Mouse (Mus musculus): ENCODE data around the gene Myo10.

Gene Myo10

DNA sequence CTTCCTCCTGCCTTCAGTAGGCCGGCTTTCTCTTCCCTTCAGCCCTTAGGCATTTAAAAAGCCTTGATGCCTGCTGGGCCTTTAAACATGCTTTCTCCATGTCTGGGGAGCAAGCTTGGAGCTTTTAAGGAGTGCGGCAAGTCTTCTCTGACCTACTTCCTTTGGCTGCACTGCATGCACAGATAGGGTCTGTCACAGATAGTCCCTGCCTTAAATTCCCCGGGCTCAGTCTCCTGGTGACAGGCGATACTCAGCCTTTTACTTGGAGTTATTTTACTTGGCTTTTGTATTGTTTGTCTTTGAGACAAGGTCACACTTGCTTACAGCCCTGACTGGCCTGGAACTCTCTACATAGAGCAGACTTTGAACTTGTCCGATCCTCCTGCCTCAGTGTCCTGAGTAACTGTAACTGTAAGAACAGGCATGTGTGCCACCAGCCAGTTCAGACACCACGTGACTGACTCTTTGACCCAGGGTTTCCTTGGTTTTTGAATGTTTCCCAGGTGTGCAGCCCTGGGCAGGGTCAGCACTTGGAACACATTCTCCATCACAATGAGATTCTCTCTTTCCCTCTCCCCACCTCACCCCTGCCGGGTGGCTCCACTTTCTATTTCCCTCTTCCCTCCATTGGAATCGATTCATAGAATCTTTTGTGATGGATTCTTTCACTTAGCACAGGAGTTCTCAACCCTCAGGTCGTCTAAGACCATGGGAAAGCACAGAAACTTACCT, 147.4 kb downstream of the Myo10 start:
- DNase-seq: no peak

- no peak for DNase-seq
These were observed 149.5 kb downstream of the Myo10 start for GRCm38 (mm10) chr15:25771782-25772181.

- peak; percentile 64 to 77 for DNase-seq
These were observed 151.6 kb downstream of the Myo10 start for GRCm38 (mm10) chr15:25773711-25774513.

DNA sequence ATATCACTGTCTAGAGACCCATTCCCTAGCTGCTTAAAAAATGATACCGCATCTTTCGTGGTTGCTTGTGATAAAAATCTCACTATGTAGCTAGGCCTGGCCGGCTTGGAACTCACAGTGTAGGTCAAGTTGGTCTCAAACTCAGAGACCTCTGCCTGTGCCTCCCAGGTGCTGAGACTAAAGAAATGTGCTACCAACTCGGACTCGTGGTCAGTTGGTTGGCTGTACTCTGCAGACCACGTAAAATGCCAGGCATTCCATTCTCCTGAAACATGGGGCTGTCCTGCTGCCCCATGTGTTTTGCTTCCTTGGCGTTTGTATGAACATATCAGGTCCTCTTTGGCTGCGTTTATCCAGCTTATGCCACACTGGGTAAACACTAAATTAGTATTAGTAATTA, 156.6 kb downstream of the Myo10 start:
- DNase-seq: no peak

DNA sequence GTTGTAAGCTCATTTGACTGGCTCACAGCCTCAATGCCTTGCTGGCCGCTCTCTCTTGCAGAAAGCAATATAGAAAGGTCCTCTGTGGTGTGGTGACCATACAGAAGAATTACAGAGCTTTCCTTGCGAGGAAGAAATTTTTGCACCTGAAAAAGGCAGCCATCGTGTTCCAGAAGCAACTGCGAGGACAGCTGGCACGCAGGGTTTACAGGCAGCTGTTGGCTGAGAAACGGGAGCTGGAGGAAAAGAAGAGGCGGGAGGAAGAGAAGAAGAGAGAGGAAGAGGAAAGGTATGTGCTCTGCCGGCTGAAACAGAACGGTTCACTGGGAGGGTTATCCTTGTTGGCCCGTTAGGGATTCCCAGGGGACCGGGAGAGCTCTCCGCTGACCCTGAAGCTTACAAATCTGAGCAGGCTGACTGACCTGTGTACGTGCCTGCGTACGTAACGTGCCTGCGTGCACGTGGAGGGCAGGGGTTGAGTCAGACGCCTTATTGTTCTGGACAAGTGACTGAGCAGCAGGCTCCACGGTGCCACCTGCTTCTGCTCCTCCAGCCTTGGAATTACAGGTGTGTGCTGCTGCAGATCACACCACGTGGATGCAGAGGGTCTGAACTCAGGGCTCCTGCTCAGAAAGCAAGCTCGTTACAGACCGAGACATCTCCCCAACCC, 157.3 kb downstream of the Myo10 start:
- DNase-seq: no peak

DNA sequence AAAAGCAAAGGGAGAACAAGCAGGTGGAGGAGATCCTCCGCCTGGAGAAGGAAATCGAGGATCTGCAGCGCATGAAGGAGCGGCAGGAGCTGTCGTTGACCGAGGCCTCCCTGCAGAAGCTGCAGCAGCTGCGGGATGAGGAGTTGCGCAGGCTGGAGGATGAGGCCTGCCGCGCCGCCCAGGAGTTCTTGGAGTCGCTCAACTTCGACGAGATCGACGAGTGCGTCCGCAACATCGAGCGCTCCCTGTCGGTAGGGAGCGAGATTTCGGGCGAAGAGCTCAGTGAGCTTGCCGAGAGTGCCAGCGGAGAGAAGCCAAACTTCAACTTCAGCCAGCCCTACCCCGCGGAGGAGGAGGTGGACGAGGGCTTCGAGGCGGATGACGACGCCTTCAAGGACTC, 158.7 kb downstream of the Myo10 start:
- DNase-seq: no peak

DNA sequence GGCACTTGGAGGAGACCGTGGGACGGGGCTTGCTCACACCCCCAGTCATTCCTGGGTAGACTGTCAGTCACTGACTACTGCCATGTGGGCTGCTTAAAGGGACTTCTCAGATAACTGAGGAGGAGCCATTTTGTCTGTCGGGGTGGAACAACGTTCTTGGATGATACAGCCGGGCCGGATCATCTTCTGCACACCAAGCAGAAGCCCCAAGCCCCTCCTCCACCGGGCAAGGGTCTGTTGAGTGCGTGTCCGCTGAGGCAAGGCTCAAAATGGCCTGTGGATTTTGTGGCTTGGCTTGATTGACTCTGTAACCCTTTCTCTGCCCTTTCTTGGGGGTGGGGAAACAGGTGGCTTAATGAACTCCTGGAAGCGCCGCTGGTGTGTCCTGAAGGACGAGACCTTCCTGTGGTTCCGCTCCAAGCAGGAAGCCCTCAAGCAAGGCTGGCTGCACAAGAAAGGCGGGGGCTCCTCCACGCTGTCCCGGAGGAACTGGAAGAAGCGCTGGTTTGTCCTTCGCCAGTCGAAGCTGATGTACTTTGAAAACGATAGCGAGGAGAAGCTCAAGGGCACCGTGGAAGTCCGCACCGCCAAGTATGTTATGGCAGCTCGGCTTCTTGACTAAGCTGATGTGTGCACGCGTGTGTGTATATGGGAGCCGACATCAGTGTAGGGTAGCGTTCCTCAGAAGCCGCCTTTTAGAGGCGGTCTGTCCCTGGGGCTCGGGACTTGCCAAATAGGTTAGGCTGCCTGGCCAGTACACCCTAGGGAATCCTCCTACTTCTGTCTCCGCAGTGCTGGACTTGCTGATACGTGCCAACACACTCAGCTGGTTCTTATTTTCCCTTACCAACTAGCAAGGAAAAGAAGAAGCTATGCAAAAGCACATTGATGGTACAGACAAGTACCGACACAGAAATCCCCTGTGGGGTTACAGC, 163.4 kb downstream of the Myo10 start:
- no peak for DNase-seq

- no peak for DNase-seq
These were observed 165.1 kb downstream of the Myo10 start for GRCm38 (mm10) chr15:25787406-25787805.

GRCm38 (mm10) chr15:25787965-25788364, 165.6 kb downstream of the Myo10 start:
- no peak for DNase-seq

- peak; percentile 37 to 58 for DNase-seq
These were observed 166.2 kb downstream of the Myo10 start for GRCm38 (mm10) chr15:25788565-25788964.

DNA sequence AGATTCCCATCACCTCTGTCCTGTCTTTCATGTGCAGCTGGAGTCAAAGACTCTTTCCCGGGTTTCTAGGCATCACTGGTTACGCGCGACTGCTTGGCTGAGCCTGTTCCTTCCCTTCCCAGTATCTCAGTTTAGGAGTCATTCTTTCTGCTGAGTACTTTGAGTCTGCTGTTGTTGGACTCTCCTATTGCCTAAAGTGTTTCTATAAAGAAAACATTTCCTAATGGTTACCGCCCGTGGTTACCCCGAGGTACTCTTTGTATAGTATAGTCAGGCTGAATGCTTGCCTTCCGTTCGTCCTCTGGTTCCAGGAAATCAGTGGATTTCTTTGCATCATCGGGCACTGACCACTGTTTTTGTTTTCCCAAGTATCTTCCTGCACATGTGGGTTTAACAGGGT, 166.9 kb downstream of the Myo10 start:
- no peak for DNase-seq

GRCm38 (mm10) chr15:25791660-25792353, 169.5 kb downstream of the Myo10 start:
- DNase-seq: peak in 1 of 2 experiments; percentile 55

DNA sequence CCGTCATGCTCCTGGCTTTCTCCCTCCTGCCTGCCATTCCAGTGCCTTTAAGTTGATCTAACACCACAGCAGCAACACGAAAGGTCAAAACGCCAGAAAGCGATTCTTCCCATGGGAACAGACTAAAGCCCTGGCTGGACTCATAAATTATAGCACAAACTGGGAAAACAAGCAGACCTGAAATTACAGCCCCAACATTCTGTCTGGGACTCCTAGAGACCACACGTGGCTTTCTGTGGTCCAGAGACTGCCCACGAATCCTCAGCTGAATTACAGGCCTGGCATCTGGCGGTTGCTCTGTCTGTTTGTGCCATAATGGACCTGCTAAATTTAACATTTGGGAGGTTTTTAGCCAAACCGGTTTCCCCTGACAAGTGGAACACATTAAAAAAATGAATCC, 171.8 kb downstream of the Myo10 start:
- DNase-seq: no peak

GRCm38 (mm10) chr15:25795496-25795895, 173.2 kb downstream of the Myo10 start:
- DNase-seq: peak; percentile 46 to 61

DNA sequence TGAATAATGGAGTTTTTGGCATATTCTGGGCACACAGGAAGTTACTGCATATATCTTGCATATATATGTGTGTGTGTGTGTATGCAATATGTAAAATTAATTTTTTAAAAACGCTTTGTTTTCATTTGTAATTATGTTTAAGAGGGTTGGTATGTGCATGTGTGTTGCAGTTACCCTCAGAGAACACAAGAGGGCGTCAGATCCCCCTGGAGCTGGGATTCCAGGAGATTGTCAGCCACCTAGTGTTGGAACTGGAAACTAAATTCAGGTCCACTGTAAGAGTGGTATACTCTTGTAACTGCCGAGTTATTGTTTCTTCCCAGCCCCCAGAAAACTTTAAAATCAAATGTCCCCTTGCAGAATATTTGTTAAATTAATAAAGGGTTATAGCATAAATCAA, 174.0 kb downstream of the Myo10 start:
- peak; percentile 55 to 63 for DNase-seq

- peak; percentile 38 to 39 for DNase-seq
These were observed 174.9 kb downstream of the Myo10 start for GRCm38 (mm10) chr15:25797179-25797578.

DNA sequence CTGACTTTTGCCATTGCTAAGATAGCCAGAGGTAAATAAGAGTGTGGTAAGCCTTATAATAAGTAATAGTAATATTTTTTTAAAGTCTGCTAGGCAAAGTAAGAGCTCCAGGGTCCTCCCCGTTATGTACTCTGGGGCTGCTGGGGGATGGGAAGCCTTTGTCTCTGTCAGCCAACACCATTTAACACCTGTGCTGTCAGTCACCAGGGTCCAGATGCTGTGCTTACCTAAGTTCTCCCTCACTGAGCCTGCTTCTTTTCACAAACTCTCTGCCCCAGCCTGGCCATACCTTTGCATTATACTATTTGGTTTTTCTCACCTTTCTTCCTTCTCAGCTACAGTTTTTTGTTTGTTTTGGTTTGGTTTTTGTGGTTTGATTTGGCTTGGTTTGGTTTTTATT, 175.6 kb downstream of the Myo10 start:
- no peak for DNase-seq

- no peak for DNase-seq
These were observed 179.4 kb downstream of the Myo10 start for GRCm38 (mm10) chr15:25801726-25802125.

GRCm38 (mm10) chr15:25802194-25802593, 179.9 kb downstream of the Myo10 start:
- DNase-seq: no peak

GRCm38 (mm10) chr15:25803111-25803510, 180.8 kb downstream of the Myo10 start:
- no peak for DNase-seq

DNA sequence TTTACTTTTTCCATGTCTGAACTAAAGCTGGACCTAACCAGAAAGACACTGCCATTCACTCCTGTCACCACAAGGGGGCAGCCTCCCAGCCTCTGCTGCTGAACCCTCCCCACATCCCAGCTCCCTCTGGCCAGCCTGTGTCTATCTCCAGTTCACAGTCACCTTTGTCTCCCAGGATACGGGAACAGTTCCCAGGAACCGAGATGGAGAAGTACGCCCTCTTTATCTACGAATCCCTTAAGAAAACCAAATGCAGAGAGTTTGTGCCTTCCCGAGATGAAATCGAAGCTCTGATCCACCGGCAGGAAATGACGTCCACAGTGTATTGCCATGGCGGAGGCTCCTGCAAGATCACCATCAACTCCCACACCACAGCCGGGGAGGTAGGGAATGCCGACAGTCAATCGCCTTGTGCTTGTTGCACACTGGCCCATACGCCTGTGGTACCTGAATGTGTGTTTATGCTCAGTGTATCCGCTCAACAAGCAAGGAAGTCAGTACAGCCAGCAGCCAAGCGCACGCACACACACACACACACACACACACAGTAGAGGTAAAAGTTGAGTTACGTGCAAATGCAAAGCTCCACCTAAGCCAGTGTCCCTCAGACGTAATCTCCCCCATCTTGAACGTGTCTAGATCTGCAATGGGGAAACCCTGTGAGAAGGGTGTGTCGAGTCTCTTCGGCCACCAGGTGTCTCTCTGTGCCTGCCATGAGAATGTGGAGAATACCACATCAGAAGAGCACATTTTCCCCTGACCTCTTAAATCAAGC, 183.2 kb downstream of the Myo10 start:
- peak; percentile 73 to 86 for DNase-seq

Data from kidney, postnatal 36 days (tissue).